Mouse (Mus musculus) ES-E14 (cell line): ENCODE results near the gene Eif4e1b.

Experiments used
- HCFC1 ChIP-seq: IDR thresholded peaks from 2 replicates; pipeline ENCODE4 v1.6.1; 2012; ENCODE audit warnings: low read length, inconsistent platforms, borderline replicate concordance; ENCODE audit not compliant: insufficient read depth
- MAFK ChIP-seq: IDR thresholded peaks from 2 replicates; pipeline ENCODE4 v1.6.1; 2014; ENCODE audit warnings: mild to moderate bottlenecking, low read depth, low read length, inconsistent platforms; ENCODE audit not compliant: insufficient read depth
- ZC3H11A ChIP-seq: IDR thresholded peaks from 2 replicates; pipeline ENCODE4 v1.6.1; 2012; ENCODE audit warnings: low read depth, mild to moderate bottlenecking, inconsistent platforms, low read length, borderline replicate concordance
- ZNF384 ChIP-seq: IDR thresholded peaks from 2 replicates; pipeline ENCODE4 v1.6.1; 2012; ENCODE audit warnings: low read depth, low read length, inconsistent platforms

GRCm38 (mm10) chr13:54753733-54754132 is 30.1 kb upstream of the Eif4e1b start:
- TF ChIP-seq MAFK (no peak), ZNF384 (no peak), HCFC1 (no peak), ZC3H11A (no peak)
